Mouse (Mus musculus) megakaryocyte-erythroid progenitor cell, adult 5-6 weeks (primary cell): ENCODE measurements around the gene Car10. TPM values are rescaled to one million over a fixed set of nuclear protein-coding genes. Genes with fewer than 3 reads are reported as not detected.
"Not testable (repeated sequence)": the region's sequence is repeated elsewhere in the genome, so short reads cannot be mapped to it uniquely, and the experiment has no call there.

Experiments used
- ATAC-seq: replicated peaks from 2 replicates; pipeline ENCODE4 v1.8.0; 2016; ENCODE audit warnings: mild to moderate bottlenecking, inconsistent platforms; ENCODE audit not compliant: severe bottlenecking, poor library complexity, low FRiP score, low TSS enrichment
- total RNA-seq, 2 experiments: library from RNA; stranded (forward) in 1 of 2; stranded (reverse) in 1 of 2; fragments of 200-1000, 215-1000 nt in 1 of 2; fragments of >200 nt in 1 of 2; fragmentation: Nextera tagmentation in 1 of 2; gene quantifications; 2 replicates each; pipeline ENCODE4 v1.2.3; 2014 to 2017

Gene Car10
- total RNA-seq, 2 experiments from 2014 or later = not detected

DNA sequence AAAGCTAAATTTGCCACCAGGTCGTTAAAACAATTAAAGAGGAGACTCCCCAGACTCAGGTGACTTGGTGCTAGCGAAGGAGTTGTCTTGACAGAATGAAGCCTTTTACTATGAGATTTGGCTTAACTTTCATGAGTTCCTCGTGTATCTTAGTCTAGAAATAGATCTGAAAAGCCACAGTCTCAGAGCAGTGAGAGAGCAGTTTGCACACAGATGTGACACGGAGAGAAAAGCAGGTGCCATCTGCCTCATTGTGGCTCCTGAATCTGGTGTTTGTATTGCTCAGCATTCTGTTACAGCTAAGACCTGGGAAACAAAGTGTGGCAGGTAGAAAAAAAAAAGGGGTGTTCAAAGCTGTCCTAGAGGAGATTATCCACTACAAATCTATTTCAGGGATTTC lies 269.4 kb downstream of the Car10 start:
- ATAC-seq = no peak

DNA sequence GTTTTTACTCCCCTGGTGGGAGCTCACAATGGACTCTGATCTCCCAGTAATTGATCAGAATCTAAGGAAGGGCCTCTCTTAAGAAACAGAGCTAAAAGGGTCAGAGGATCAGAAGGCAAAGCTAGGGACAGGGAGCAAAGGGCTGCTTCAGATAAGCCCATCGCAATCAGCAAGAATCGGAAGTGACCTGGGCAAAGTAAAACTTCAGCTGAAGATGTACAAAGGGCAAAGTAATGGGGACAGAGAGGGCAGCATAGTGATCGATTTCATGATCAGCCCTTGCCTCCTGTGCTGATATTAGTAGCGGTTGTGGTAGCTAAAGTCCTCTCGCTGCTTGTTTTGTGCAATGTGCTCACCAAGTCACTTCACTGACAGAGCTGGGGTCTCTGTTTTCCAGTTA lies 269.9 kb downstream of the Car10 start:
- no peak for ATAC-seq

DNA sequence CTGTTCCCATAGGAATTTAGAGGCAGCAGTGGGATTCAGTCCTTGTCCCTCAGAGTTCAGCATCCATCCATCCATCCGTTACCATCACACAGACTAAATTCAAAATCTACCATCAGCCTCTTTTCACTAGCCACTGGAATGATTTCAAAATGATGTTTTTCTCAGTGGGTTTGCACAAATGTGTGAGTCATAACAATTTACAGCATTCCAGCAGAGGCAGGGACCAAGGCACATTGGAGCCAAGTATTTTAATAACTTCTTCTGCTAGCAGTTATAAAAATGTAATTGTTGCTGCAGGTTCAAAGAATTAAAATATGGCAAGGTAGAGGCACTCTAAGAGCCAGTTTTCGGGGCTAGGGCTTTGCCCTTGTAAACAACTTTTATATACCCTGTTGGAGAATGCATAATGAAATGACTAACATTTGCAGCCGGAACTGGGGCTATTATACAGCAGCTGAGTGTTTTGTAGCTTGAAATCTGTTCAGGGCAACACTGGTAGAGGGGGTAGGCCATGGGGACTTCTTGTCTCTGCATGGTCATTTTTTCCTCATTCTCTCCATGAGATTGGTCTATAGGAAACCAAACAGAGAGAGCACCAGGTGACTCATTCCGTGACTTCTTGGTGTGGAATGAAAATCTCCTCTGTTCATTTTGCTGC lies 276.0 kb downstream of the Car10 start:
- no peak for ATAC-seq

DNA sequence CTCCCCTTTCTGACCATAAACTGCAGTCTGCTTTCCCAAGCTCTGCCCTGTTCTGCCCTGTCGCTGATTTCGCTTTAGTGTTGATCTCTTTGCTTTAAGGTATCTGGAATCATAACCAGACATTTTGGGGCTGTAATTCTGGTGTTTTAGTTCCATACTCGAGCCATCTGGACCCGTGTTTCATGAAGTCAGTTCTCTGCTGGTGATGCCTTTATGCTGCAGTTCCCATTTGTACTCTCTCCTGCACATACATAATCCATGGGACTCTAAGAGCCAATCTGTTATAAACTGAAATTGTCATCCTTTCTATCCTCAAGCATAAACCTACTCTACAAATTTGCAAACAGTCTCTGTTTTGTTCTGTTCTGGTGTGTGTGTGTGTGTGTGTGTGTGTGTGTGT lies 293.3 kb downstream of the Car10 start:
- no peak for ATAC-seq

DNA sequence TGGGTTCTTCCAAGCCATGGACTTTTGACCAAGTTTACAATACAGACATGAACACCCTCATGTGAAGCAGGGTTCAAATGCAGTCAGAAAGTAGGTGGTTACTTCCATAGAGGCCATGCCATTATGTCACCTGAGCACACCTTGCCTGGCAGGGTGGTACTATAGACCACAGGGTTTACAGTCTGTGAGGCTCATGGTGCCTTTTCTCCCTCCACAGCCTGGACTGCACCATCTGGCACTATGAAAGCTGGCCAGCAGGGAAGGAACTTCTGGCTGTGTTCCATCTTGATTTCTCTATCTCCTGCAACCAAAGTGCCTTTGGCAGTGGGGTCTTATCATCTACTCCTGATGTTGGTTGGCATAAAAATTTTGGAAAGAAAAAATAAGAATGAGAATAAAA lies 295.5 kb downstream of the Car10 start:
- not testable (repeated sequence) for ATAC-seq

DNA sequence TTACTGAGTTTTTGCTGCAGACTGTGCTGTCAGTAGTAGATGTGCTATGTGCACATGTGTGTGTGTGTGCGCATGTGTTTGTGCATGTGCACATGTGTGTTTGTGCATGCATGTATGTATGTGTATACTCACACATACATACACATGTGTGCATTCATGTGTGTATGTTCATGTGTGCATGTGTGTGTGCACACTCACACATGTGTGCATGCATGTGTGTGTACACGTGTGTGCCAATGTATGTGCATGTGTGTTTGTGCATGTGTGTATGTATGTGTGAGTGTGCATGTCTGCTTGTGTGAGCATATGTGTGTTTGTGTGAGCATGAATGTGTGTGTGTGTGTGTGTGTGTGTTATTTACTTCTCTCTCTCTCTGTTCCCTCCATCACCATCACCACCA lies 298.5 kb downstream of the Car10 start:
- ATAC-seq = no peak

DNA sequence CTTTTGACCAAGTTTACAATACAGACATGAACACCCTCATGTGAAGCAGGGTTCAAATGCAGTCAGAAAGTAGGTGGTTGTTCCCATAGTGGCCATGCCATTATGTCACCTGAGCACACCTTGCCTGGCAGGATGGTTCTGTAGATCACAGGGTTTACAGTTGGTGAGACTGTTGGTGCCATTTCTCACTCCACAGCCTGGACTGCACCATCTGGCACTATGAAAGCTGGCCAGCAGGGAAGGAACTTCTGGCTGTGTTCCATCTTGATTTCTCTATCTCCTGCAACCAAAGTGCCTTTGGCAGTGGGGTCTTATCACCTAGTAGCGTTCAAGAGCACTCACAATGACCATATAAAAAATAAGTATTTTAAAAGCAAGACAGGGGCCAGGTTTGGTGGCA lies 303.3 kb downstream of the Car10 start:
- ATAC-seq = not testable (repeated sequence)

DNA sequence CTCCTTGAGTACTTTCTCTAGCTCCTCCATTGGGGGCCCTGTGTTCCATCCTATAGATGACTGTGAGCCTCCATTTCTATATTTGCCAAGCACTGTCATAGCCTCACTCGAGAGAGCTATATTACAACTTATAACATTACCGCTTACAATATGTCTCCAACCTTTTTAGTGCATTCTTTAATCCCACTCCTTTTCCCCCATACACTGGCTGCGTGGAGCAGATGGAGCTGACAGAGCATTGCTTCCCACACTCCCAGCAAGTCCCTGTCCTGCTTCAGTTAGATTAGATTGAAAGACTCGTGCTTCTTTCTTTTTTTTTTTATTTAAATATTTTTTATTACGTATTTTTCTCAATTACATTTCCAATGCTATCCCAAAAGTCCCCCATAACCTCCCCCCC lies 310.2 kb downstream of the Car10 start:
- ATAC-seq = no peak

DNA sequence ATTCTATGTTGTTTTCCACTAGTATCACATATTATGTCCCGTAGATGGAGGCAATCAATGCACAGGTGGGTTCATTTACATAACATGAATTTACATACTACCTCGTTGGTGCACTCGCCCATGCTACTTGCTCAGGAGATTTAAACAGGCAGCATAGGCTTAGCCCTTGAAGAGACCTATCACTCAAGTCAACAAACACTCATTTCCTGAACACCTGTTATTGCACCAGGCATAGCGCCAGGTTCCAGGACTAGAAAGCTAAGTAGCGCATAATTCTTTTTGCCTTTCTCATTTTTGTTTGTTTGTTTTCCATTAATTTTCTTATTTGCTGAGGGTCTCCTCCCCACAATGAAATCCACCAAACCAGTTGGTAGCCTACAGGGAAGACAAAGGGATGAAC lies 333.7 kb downstream of the Car10 start:
- ATAC-seq = no peak

DNA sequence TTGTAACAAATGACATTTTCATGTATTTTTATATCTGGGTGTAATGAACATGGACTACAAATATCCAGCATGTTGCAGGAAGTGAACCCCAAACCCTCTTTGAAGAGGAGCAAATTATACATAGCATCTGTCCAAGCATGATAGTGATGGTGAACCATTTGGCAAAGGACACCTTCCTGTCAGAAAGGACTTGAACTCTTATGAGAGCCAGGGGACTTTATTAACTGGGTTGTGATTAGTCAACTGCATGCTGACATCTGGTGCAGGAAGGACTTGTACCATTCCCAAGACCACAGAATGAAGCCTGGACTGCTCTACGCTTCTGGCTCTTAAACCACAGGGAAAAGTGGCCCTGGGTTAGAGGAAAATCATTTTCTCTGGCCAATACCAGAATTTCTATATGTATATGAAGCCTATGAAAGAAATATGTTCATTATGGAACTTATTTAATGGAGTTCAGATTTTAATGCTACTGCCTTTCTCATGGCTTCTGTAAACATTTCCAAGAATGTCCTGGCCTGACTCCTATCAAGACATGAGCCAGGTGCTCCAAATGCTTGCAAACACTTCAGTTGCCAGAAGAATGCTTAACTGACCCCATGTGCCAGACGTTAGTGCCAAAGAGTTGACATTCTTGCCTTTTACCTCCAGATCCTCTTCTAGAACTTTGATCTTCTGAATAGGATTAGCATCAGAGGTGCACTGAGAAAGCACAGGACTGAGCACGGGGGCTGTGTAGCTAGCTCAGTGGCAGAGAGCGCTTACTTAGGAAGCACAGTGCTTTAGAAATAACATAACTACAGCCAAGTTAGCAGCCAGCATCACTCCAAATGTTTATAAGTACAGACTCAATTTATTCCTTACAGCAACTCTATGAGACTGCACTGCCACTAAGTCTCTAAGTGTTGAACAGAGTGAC lies 337.4 kb downstream of the Car10 start:
- ATAC-seq = no peak

DNA sequence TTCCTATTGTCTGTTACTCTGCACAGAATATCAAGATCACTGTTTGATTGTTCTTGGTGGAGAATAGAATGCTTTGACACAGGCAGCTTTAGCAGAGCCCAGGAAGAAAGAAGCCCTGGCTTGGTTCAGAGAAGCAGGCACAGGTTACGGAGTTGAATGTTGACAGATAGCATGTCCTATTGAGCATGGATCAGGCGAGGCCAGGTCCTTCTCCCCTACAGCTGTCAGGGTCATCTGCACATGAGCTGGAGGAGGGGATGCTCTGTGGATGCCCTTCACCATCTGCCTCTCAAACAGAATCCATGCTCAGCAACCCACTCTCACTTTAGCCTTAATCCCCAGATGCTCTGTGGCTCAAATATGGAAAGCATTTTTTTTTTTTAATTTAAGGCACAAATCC lies 339.1 kb downstream of the Car10 start:
- no peak for ATAC-seq

DNA sequence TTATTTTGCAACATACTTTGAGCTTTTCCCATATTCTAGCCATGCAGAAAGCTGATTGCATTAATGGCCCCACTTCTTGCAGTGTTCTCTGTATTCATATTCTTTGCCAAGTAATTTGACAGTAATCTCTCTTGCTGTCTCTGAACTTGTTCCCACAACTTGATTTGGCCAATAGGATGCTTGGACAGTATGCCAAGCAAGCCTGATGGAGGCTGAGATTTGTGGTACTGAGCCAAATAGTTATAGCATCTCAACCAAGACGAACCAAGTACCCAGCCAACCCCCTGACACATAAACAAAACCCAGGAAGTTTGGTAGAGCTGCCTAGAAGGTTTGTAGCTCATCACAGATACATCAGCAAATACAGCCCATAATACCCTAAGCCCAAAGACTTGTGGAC lies 342.6 kb downstream of the Car10 start:
- no peak for ATAC-seq

DNA sequence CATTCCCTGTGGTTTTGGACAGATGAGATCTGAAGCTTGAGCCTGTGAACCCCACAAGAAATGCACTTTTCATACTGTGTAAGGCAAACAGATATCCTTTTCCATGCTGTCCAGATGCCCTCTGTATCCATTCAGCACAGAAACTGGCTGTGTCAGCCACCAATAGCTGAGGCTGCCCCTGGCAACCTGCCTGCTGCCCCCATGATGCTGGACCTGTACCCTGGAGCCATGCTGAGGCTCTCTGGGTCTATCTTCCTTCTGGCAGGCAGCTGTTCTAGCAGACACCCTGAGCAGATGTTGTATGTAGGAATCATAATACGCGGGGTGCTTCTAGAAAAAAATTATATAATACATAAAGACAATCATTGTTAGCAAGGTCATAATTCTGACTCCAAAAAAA lies 345.9 kb downstream of the Car10 start:
- no peak for ATAC-seq

DNA sequence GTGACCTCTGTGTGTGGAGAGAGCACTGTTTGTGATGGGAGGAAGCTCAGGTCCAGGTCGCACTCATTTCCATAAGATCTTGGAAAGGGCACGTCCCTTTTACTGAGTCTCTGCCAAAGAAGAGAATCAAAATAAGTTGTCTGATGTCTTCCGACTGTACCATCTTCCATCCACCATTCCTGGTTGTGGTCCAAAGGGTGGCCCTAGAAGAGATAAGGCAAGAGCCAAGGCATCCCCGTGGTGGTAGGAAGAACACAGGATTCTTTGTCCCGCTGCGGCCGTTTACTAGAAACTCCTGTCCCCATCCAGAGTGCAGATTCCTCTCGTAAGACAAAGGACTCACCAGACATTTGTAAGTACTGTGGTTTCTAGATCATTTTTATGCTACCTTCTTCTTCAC lies 346.9 kb downstream of the Car10 start:
- no peak for ATAC-seq

DNA sequence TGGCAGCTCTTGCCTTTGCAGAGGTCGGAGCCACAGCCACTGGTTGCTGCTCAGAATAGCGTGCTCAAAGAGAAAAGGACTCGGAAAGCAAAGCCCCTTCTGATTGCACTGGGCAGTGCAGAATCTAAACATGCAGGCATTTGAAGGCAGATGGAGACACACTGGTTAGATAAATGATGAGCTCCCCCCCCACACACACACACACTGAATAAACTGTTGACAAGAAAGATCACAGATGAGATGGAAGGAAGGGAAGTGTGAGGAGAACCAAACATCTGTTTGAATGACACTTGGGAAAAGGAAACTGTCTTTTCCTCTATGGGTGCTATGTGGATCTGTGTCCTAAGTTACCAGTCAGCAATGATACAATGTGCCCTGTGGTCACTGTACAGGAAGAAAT lies 349.7 kb downstream of the Car10 start:
- no peak for ATAC-seq

DNA sequence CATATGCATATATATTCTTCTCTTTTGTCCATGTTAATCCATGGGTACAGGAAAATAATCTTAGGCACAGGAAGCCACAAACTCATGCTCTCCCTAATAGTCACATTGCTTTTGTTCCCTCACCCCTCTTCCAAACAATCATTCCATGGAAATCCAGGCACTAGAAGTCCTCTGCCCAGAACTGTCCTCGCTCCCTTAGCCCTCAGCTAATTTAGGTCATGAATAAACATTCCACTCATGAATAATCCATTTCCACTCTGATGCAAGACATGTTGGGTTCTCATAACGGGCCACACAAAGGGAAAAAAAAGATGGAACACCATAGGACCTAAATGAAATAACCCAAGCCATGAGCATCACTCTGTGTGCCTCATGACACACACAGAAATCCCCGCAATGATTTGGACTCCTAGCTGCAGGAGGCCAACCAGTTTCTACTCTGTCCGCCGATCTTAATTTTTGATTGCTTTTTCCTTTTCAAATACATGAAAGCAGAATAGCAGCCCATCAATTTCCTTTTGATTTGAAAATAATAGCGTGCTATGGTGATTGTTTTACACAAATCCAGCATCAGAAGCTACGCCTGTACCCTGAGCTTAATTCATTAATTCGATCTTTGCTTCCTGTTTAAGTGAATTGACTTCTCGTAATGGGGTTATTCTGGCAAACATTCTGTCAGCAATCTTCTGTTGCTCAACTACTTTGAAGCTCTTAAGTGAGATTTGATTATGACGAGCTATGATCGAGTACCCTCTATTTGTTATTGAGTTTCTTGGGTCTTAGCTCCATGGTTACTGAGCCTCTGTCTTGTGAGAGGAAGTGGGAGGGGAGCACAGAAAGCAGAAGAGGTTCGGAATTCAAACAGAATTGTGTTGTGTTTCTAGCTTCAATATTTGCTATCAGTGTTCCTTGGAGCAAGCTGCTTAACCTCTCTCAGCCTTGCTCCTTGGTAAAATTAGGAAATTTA lies 350.7 kb downstream of the Car10 start:
- no peak for ATAC-seq

DNA sequence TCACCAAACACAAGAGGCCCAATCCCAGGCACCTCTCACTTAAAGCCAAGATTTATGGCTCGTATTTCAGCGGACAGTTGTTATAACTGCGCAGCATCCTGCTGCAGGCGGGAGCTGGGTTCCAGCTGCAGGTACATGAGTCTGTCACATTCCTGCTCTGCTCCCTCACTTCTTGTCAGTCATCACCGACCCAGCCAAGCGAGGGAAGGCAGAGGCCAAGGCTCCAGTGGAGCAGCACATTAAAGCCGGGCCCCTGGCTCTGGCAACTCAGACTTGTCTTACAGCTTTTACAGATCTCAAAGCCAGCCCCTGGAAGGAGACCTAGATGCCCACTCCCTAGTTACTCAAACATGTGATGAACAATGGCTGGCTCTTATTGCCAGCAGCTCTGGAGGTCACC lies 352.7 kb downstream of the Car10 start:
- ATAC-seq = no peak

DNA sequence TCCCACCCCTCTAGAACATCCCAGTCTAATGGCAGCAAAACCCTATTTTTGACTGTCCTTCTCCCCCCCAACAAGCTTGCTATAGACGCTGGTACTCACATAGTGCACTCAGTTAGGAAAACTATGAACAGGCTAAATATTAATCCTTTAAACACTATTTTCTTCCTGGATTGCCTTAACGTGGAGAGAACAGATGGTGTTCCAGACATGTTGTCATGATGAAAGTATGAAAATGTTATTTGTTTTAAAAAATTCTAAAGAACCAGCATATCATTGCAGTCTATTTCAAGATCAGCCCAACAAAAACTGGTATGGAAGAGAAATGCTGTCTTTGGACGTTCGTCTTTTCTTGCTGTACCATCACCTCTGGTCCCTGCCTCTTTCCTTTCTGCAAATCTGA lies 368.4 kb downstream of the Car10 start:
- no peak for ATAC-seq

DNA sequence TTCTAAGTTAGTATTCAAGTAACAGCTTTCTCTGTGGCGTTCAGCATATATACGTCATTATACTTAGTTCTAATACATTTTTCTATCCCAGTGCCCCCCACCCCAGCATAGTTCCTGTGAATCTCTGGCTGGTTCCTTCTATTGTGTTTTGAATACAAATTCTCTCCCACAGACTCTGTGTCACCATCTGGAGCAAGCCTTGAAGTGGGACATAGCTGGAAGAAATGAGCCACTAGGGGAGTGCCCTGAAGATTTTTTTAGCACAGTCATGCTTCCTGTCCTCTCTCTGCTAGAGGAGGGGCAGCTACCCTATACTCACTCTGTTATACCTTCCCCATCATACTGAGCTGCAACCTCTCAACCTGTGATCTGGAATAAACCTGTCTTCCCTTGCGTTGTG lies 369.9 kb downstream of the Car10 start:
- ATAC-seq = no peak

DNA sequence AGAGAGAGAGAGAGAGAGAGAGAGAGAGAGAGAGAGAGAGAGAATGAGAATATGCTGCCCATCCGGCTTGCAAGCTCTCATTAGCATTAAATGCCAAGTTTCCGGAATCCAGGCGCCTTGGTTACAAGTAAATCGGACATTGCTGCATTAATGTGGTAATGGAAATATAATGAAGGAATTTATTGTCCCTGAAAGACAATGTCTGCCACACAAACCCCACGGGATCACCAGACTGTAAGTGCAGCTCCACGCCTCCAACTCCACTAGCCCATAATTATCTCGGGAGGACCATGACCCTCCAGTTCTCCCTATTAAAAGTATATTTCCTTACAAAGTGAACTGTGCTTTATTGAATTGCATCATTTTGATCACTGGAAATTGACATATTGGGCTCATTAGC lies 372.9 kb downstream of the Car10 start:
- ATAC-seq = no peak
